Mouse (Mus musculus) kidney, embryonic 16.5 days (tissue): Measurements from ENCODE around the gene Alkbh2. TPM values are rescaled to one million over a fixed set of nuclear protein-coding genes. Genes with fewer than 3 reads are reported as not detected.
A peak's percentile ranks its signal among the peaks of the same experiment; 100 is the strongest.

Experiments
- ATAC-seq: fragments of 200-750 bp; cut with Nextera tagmentation; 2 replicates; pipeline ENCODE4 v1.8.0; 2017; ENCODE audit warnings: moderate TSS enrichment; ENCODE audit not compliant: low FRiP score, low TSS enrichment
- H3K27ac ChIP-seq: fragments of 300-500 bp; sonication (generic); 2 replicates; pipeline ENCODE4 v1.5.1; 2014; ENCODE audit warnings: low read length
- H3K27me3 ChIP-seq: fragments of 300-500 bp; sonication (generic); 2 replicates; pipeline ENCODE4 v1.6.1; 2014; ENCODE audit warnings: low read length, control low read depth, mixed read lengths; ENCODE audit not compliant: insufficient read depth
- H3K36me3 ChIP-seq: fragments of 300-500 bp; sonication (generic); 2 replicates; pipeline ENCODE4 v1.6.1; 2014; ENCODE audit warnings: low read length, control low read depth, mixed read lengths; ENCODE audit not compliant: insufficient read depth
- H3K4me1 ChIP-seq: fragments of 300-500 bp; sonication (generic); 2 replicates; pipeline ENCODE4 v1.6.1; 2014; ENCODE audit warnings: low read length, control low read depth, mixed read lengths; ENCODE audit not compliant: insufficient read depth
- H3K4me2 ChIP-seq: fragments of 300-500 bp; sonication (generic); replicated peaks from 2 replicates; pipeline ENCODE4 v1.6.1; 2014; ENCODE audit warnings: low read depth, low read length
- H3K4me3 ChIP-seq: fragments of 300-500 bp; sonication (generic); 2 replicates; pipeline ENCODE4 v1.5.1; 2014; ENCODE audit warnings: mild to moderate bottlenecking, low read length
- H3K9ac ChIP-seq: fragments of 300-500 bp; sonication (generic); replicated peaks from 2 replicates; pipeline ENCODE4 v1.6.1; 2014; ENCODE audit warnings: low read length
- H3K9me3 ChIP-seq: fragments of 300-500 bp; sonication (generic); 2 replicates; pipeline ENCODE4 v1.6.1; 2016; ENCODE audit warnings: low read length, control low read depth
- WGBS: fragments of 180-500 bp; shearing (Covaris S2); extraction: QIAGEN DNeasy Blood & Tissue Kit; methylation state at CpG from one replicate; pipeline ENCODE4 v1.1.7; 2014; 5-methylcytosine and 5-hydroxymethylcytosine counted together
- polyA plus RNA-seq: library from polyadenylated mRNA; unstranded; fragments of >200 nt; fragmentation: Nextera tagmentation; extraction: Ambion mirVana; gene quantifications from 2 replicates; pipeline ENCODE4 v1.2.1, GENCODE M21; 2015

Alkbh2 gene
- polyA plus RNA-seq = 8.7 and 9.1 TPM in 2 replicates

DNA sequence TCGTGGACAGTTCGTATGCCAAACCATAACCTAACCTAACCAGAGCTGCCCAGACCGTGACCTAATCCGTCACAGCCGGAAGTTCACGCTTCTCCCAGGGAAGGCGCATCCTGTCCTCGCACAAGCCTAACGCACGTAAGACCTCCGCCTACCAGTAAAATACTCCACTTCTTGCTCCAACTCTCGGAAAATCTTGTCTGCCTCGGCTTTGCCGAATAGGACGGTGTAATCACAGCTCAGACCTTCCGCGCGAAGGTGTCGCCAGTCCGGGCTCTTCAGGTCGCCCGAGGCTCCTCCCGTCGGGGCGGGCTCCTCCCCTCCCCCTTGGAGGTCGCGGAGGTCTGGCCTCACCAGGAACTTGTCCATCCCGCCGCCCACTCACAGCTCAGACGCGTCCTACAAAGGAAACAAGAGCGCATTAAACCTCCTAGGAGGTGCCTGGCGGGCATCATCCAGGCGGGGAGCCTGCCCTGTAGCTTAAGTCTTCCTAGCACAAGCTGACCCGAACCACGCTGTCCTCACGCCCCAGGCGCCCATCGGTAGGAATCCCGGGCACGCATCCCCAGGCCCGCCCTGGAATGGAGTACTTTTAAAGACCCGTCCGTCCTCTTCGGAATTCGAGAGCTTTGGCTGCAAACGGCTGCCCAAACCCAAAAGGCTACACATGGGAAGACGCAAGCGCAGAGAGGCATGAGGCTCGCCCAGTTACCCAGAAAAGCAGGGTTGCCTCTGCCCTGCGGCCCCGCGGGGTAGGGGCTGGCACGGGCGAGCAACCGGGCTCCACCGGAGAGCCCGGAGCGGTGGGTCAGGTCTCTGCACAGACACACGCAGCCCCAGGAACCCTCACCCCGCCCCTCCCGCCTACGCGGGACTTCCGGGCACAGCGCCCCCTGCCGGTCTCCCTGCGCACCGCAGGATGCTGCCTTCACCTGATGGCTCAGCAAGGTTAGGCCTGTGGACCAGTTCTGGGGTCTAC, at the start of gene Alkbh2:
Alkbh2 (minus strand) TSS at position 845 of the 976 bp plus-strand sequence.
- ATAC-seq = peak; percentile 39
- peak within 1 kb of the TSS; percentile 71 for H3K4me3 ChIP-seq
- H3K9ac ChIP-seq = peak within 1 kb of the TSS; percentile 78
- no peaks in the 10 kb centered on the region for H3K27me3 ChIP-seq
- no peaks in the 10 kb centered on the region for H3K9me3 ChIP-seq
- peaks cover 20% of the 10 kb centered on the region for H3K36me3 ChIP-seq
- WGBS = under 1% methylated on average over 69 of the region's 69 CpGs
- peak within 1 kb of the TSS; percentile 94 for H3K27ac ChIP-seq
- peak within 1 kb of the TSS; percentile 99 for H3K4me2 ChIP-seq
- H3K4me1 ChIP-seq = peaks cover 22% of the 10 kb centered on the region

DNA sequence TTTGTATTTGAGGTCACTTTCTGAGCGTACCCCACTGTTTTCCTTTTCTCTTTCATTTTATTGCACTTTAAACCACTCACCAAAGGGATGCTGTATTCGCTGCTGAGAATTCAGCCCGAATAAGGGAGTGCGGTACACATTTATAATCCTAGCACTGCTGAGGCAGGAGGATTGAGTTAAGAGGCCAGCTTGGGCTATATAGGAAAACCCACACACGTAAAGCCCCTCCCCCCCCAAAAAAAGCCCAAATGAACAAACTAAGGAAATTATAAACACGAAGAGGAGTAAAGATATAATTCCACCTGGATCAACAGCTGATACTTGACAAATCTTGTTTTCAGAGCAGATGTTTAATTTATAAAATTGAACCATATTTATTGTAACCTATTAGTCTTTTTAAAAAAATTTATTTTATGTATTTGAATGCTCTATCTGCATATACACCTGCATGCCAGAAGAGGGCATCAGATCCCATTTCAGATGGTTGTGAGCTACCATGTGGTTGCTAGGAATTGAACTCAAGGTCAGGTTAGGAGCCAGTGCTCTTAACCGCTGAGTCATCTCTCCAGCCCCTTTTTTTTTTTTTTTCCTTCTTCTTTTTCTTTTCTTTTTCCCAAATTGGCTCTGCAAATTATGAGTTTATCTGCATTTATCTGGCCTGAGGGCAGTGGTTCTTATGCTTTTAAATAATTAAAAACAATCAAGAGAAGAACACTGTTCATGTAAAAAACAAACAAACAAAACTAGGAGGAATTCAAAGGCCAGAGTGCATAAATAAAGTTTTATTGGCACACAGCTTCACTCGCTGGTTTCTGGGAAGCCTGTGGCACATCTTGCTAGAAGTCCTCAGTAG, 48.8 kb upstream of the Alkbh2 start:
- Histone ChIP-seq H3K36me3 (no peaks in the 10 kb centered on the region), H3K4me3 (peak overlapping the region; percentile 66), H3K9ac (peak overlapping the region; percentile 75), H3K9me3 (peaks cover 3% of the 10 kb centered on the region; the same call in 1 of the 2 replicates), H3K27ac (peak overlapping the region; percentile 69), H3K4me1 (peaks cover 16% of the 10 kb centered on the region), H3K4me2 (peak overlapping the region; percentile 88), H3K27me3 (no peaks in the 10 kb centered on the region)
- 50% methylated on average over 8 of the region's 8 CpGs for WGBS
- no peak for ATAC-seq

DNA sequence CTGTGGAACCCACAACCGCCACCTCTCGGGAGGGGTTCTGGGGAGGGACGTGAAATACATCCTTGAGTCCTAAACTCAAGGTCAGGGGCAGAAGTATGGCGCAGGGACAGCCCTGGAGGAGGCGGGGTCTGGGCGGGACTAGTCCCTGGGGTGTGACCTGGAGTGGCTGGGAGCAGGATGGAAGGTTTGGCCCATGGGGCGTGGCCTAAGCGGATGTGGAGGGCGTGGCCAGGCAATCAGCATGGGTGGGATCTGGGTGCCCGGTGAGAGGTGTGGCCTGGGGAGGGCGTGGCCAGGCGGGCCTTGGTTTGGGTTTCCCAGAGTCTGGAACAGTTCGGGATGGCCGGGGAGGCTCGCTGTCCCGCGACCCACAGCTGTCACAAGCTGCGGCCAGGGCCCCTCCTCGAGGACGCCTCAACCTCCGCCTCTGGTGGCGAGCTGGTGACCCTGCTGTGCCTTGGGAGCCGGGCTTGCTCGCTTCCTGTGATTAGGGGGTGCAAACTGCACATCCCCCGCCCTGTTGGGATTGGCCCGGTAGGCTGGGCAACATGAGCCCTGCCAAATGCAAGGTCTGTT, 47.7 kb upstream of the Alkbh2 start:
- peak overlapping the region; percentile 87 for H3K27ac ChIP-seq
- under 1% methylated on average over 24 of the region's 26 CpGs for WGBS
- peak overlapping the region; percentile 75 for H3K9ac ChIP-seq
- peak overlapping the region; percentile 88 for H3K4me2 ChIP-seq
- peak; percentile 98 for ATAC-seq
- H3K27me3 ChIP-seq = no peaks in the 10 kb centered on the region
- peaks cover 3% of the 10 kb centered on the region; the same call in 1 of the 2 replicates for H3K9me3 ChIP-seq
- peaks cover 16% of the 10 kb centered on the region for H3K4me1 ChIP-seq
- peak overlapping the region; percentile 66 for H3K4me3 ChIP-seq
- no peaks in the 10 kb centered on the region for H3K36me3 ChIP-seq

DNA sequence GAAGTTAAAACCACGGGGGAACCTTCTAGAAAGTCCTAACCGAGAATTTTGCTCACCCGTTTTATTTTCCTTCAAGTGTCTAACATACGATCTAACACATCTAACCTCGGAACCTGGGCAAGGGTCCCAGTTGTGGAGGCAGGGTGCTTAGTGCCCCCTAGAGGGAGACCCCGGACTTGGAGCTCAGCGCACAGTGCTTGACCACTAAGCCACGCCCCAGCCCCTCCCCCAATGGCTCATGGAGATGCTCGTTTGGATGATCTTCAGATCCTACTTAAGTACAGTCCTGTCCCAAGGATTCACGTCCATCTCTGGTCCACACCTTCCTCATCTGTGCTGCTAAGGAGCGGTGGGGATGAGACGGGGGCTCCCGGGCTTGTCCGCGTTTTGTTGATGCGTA, 46.6 kb upstream of the Alkbh2 start:
- Histone ChIP-seq H3K4me1 (peaks cover 16% of the 10 kb centered on the region), H3K9me3 (peaks cover 3% of the 10 kb centered on the region; the same call in 1 of the 2 replicates), H3K27ac (no peak overlapping the region), H3K9ac (no peak overlapping the region), H3K36me3 (no peaks in the 10 kb centered on the region), H3K27me3 (no peaks in the 10 kb centered on the region), H3K4me2 (peak overlapping the region; percentile 42), H3K4me3 (peak overlapping the region; percentile 20)
- 11% methylated on average over 16 of the region's 16 CpGs for WGBS
- peak; percentile 10; the same call in 1 of the 2 replicates for ATAC-seq

DNA sequence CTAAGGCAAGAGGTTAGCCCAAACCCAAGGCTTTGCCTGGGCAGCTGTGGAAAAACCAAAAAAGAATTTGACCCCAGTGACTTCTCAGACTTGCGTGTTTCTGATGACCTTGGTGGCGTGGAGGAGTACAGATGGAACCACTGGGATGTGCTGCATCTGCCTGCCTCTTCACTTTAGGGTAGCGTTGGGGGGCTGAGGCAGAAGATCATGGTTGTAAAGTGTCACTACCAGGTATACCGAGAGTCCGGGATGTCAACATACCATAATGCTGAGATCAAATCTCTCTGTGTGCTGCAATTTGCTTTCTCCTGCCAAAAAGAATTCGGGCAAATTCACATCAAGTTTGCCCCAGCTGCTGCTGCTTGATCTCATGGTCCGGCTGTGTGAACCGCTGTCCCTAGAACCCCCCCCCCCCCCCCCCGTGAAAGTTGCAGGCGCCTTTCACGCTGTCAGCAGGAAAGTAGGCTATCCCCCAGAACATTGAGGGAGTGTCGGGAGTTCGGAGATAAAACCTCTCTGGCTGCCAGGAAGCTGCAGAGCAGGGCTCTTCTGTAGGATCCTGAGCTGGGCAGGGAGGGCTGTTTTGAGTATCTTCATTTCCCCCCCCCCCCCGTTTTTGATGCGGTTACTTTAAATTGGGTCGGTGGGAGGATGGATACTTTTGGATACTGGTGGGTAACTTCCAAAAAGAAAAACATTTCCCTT, 46.0 kb upstream of the Alkbh2 start:
- peaks cover 16% of the 10 kb centered on the region for H3K4me1 ChIP-seq
- H3K36me3 ChIP-seq = no peaks in the 10 kb centered on the region
- ATAC-seq = no peak
- H3K9ac ChIP-seq = no peak overlapping the region; the same call in 1 of the 2 replicates
- peak overlapping the region; percentile 42 for H3K4me2 ChIP-seq
- no peaks in the 10 kb centered on the region for H3K27me3 ChIP-seq
- no peak overlapping the region for H3K27ac ChIP-seq
- peak overlapping the region; percentile 20; the same call in 1 of the 2 replicates for H3K4me3 ChIP-seq
- H3K9me3 ChIP-seq = peaks cover 3% of the 10 kb centered on the region; the same call in 1 of the 2 replicates
- 24% methylated on average over 12 of the region's 16 CpGs for WGBS

DNA sequence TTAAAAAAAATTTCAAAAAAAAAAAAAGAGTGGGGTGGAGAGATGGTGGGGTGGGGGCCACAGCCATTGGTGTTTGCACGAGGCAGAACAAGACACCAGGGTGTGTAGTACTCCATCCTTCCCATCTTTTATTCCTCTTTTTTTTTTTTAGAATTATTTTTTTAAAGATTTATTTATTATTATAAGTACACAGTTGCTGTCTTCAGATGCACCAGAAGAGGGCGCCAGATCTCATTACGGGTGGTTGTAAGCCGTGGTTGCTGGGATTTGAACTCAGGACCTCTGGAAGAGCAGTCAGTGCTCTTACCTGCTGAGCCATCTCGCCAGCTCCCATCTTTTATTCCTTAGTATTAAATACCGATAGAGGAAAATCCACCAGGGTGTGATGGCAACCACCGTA, 45.4 kb upstream of the Alkbh2 start:
- Histone ChIP-seq H3K4me3 (no peak overlapping the region), H3K9ac (no peak overlapping the region), H3K4me1 (peaks cover 16% of the 10 kb centered on the region), H3K4me2 (no peak overlapping the region), H3K27ac (no peak overlapping the region), H3K36me3 (no peaks in the 10 kb centered on the region), H3K9me3 (peaks cover 2% of the 10 kb centered on the region; the same call in 1 of the 2 replicates), H3K27me3 (no peaks in the 10 kb centered on the region)
- WGBS = 75% methylated on average over 7 of the region's 7 CpGs
- ATAC-seq = no peak

DNA sequence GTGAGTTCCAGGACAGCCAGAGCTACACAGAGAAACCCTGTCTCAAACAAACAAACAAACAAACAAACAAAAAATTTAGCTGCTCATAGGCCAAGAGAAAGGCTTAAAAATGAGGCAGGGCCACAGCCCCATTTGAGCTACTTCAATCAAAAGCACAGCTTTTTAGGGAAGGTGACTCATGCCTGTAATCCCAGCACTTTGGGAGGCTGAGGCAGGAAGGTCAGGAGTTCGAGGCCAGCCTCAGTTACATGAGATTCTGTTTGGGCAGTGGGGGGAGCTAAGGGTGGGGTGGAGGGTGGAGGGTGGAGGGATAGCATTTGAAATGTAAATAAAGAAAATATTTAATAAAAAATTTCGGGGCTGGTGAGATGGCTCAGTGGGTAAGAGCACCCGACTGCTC, 44.9 kb upstream of the Alkbh2 start:
- no peak overlapping the region for H3K9ac ChIP-seq
- WGBS = 90% methylated on average over 3 of the region's 3 CpGs

DNA sequence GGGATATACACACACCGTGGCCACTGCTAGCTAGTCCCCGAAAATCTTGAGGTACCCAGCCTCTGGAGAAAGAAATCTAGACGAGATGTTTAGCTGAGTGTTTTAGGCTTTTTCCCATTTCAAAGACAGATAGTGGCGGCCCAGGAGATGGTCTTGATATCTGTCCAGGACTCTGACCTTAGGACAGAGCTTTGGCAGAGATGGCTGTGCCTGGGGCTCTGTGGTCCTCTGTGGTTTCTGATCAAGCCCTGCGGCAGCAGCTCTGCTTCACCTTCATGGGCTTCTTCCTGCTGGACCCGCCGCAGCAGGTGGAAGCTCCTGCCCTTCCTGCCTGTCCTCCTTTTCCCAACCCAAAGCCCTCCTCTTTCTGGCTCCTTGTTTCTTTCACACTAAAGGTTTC, 42.3 kb upstream of the Alkbh2 start:
- WGBS = 80% methylated on average over 7 of the region's 7 CpGs

More for the DNA sequence above, 44.9 kb upstream of the Alkbh2 start:
- Histone ChIP-seq H3K27me3 (no peaks in the 10 kb centered on the region), H3K27ac (no peak overlapping the region), H3K4me1 (peaks cover 16% of the 10 kb centered on the region), H3K4me3 (no peak overlapping the region), H3K4me2 (no peak overlapping the region), H3K9me3 (no peaks in the 10 kb centered on the region), H3K36me3 (no peaks in the 10 kb centered on the region)
- no peak for ATAC-seq

More for the DNA sequence above, 42.3 kb upstream of the Alkbh2 start:
- Histone ChIP-seq H3K36me3 (no peaks in the 10 kb centered on the region), H3K9me3 (no peaks in the 10 kb centered on the region), H3K4me1 (peaks cover 11% of the 10 kb centered on the region; the same call in 1 of the 2 replicates), H3K4me3 (no peak overlapping the region), H3K9ac (no peak overlapping the region), H3K4me2 (no peak overlapping the region), H3K27ac (no peak overlapping the region), H3K27me3 (no peaks in the 10 kb centered on the region)
- no peak for ATAC-seq
